Mouse (Mus musculus): ENCODE results near the gene Mdga1.
A peak's percentile ranks its signal among the peaks of the same experiment; 100 is the strongest.

Gene Mdga1

GRCm38 (mm10) chr17:29841781-29842690, 127.9 kb downstream of the Mdga1 start:
- DNase-seq, result peak; percentile 31 to 67

- DNase-seq, result no peak
Measured at GRCm38 (mm10) chr17:29838029-29838428, 131.9 kb downstream of the Mdga1 start.

GRCm38 (mm10) chr17:29837441-29837840, 132.4 kb downstream of the Mdga1 start:
- DNase-seq, result no peak

GRCm38 (mm10) chr17:29834768-29835167, 135.1 kb downstream of the Mdga1 start:
- no peak for DNase-seq

- DNase-seq, result no peak
Measured at GRCm38 (mm10) chr17:29834333-29834732, 135.6 kb downstream of the Mdga1 start.

- no peak for DNase-seq
Measured at GRCm38 (mm10) chr17:29831696-29832095, 138.2 kb downstream of the Mdga1 start.

- DNase-seq, result no peak
Measured at GRCm38 (mm10) chr17:29829136-29829535, 140.8 kb downstream of the Mdga1 start.

GRCm38 (mm10) chr17:29827602-29828001, 142.3 kb downstream of the Mdga1 start:
- no peak for DNase-seq

GRCm38 (mm10) chr17:29824512-29825120, 145.3 kb downstream of the Mdga1 start:
- no peak for DNase-seq

GRCm38 (mm10) chr17:29824208-29824509, 145.7 kb downstream of the Mdga1 start:
- no peak for DNase-seq

GRCm38 (mm10) chr17:29823439-29824207, 146.3 kb downstream of the Mdga1 start:
- DNase-seq, result no peak

- DNase-seq, result no peak
Measured at GRCm38 (mm10) chr17:29819608-29820007, 150.3 kb downstream of the Mdga1 start.

GRCm38 (mm10) chr17:29818989-29819388, 150.9 kb downstream of the Mdga1 start:
- DNase-seq, result no peak

- no peak for DNase-seq
Measured at GRCm38 (mm10) chr17:29818264-29818945, 151.5 kb downstream of the Mdga1 start.

- DNase-seq, result no peak
Measured at GRCm38 (mm10) chr17:29814758-29815157, 155.1 kb downstream of the Mdga1 start.

- DNase-seq, result no peak
Measured at GRCm38 (mm10) chr17:29813328-29813727, 156.6 kb downstream of the Mdga1 start.

GRCm38 (mm10) chr17:29803545-29803944, 166.3 kb downstream of the Mdga1 start:
- peak; percentile 54 to 71 for DNase-seq

GRCm38 (mm10) chr17:29801358-29801757, 168.5 kb downstream of the Mdga1 start:
- DNase-seq, result peak; percentile 23 to 87

GRCm38 (mm10) chr17:29800096-29800455, 169.8 kb downstream of the Mdga1 start:
- DNase-seq, result no peak

- DNase-seq, result no peak
Measured at GRCm38 (mm10) chr17:29799398-29800095, 170.3 kb downstream of the Mdga1 start.

GRCm38 (mm10) chr17:29798151-29798550, 171.7 kb downstream of the Mdga1 start:
- DNase-seq, result no peak

- DNase-seq, result peak in 1 of 2 experiments; percentile 30
Measured at GRCm38 (mm10) chr17:29796787-29797186, 173.1 kb downstream of the Mdga1 start.
